Mouse (Mus musculus) neural tube, embryonic 13.5 days (tissue): ENCODE data around the gene Cd8b1. TPM values are rescaled to one million over a fixed set of nuclear protein-coding genes. Genes with fewer than 3 reads are reported as not detected.

Experiments
- ATAC-seq: fragments of 200-750 bp; cut with Nextera tagmentation; 2 replicates; pipeline ENCODE4 v1.8.0; 2017; ENCODE audit warnings: low read depth, mild to moderate bottlenecking, moderate TSS enrichment, moderate library complexity
- H3K27ac ChIP-seq: fragments of 300-500 bp; sonication (generic); replicated peaks from 2 replicates; pipeline ENCODE4 v1.5.1; 2015; ENCODE audit warnings: moderate library complexity, mild to moderate bottlenecking, inconsistent platforms
- H3K27me3 ChIP-seq: fragments of 300-500 bp; sonication (generic); 2 replicates; pipeline ENCODE4 v1.6.1; 2015; ENCODE audit warnings: mild to moderate bottlenecking, inconsistent platforms
- H3K36me3 ChIP-seq: fragments of 300-500 bp; sonication (generic); 2 replicates; pipeline ENCODE4 v1.6.1; 2015; ENCODE audit warnings: mild to moderate bottlenecking, inconsistent platforms
- H3K4me1 ChIP-seq: fragments of 300-500 bp; sonication (generic); replicated peaks from 2 replicates; pipeline ENCODE4 v1.6.1; 2015; ENCODE audit warnings: inconsistent platforms
- H3K4me2 ChIP-seq: fragments of 300-500 bp; sonication (generic); 2 replicates; pipeline ENCODE4 v1.6.1; 2015; ENCODE audit warnings: inconsistent platforms, mild to moderate bottlenecking, moderate library complexity
- H3K4me3 ChIP-seq: fragments of 300-500 bp; sonication (generic); 2 replicates; pipeline ENCODE4 v1.5.1; 2015; ENCODE audit warnings: mild to moderate bottlenecking, inconsistent platforms
- H3K9ac ChIP-seq: fragments of 300-500 bp; sonication (generic); 2 replicates; pipeline ENCODE4 v1.6.1; 2015; ENCODE audit warnings: moderate library complexity, mild to moderate bottlenecking, inconsistent platforms
- H3K9me3 ChIP-seq: fragments of 300-500 bp; sonication (generic); 2 replicates; pipeline ENCODE4 v1.6.1; 2016; ENCODE audit warnings: inconsistent platforms
- WGBS: fragments of 180-500 bp; shearing (Covaris S2); methylation state at CpG from one replicate; pipeline ENCODE4 v1.1.7; 2015; 5-methylcytosine and 5-hydroxymethylcytosine counted together
- polyA plus RNA-seq: library from polyadenylated mRNA; unstranded; fragments of >200 nt; fragmentation: Nextera tagmentation; extraction: Ambion mirVana; gene quantifications from 2 replicates; pipeline ENCODE4 v1.2.1, GENCODE M21; 2015

Gene Cd8b1
- polyA plus RNA-seq, result not detected in 2 replicates

- no peaks in the 10 kb centered on the region for H3K4me1 ChIP-seq
- H3K36me3 ChIP-seq, result no peaks in the 10 kb centered on the region
- H3K9me3 ChIP-seq, result no peaks in the 10 kb centered on the region
- no peak within 1 kb of the TSS for H3K27ac ChIP-seq
- no peak within 1 kb of the TSS for H3K9ac ChIP-seq
- no peaks in the 10 kb centered on the region for H3K27me3 ChIP-seq
- ATAC-seq, result no peak
- 89% methylated on average over 7 of the region's 7 CpGs for WGBS
- H3K4me3 ChIP-seq, result no peak within 1 kb of the TSS
- H3K4me2 ChIP-seq, result no peak within 1 kb of the TSS
Observed at GRCm38 (mm10) chr6:71322491-71322921, at the start of gene Cd8b1. Cd8b1 (plus strand) TSS chr6:71322788.

GRCm38 (mm10) chr6:71273715-71274114 is 48.9 kb upstream of the Cd8b1 start:
- no peak for ATAC-seq
- no peak overlapping the region for H3K4me2 ChIP-seq
- peaks cover 18% of the 10 kb centered on the region for H3K4me1 ChIP-seq
- no peak overlapping the region for H3K4me3 ChIP-seq
- H3K27ac ChIP-seq, result no peak overlapping the region
- H3K36me3 ChIP-seq, result no peaks in the 10 kb centered on the region
- no peaks in the 10 kb centered on the region for H3K27me3 ChIP-seq
- H3K9ac ChIP-seq, result no peak overlapping the region
- H3K9me3 ChIP-seq, result no peaks in the 10 kb centered on the region
- WGBS, result 89% methylated on average over 1 of the region's 1 CpGs

DNA sequence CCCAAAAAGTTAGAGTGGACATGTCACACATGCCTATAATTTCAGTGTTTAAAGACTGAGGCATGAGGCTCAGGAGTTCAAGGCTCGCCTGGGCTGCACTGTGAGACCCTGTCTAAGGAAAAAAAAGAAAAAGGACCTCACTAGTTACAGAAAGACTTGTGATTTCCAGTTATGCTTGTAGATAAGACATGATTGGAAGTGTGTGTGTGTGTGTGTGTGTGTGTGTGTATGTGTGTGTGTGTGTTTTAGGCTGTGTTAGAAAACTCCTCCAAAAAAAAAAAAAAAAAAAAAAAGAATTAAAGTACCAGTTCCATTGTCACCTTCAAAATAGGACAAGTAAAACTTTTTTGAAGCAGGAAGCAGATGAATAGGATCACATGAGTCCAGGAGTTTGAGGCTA is 48.0 kb upstream of the Cd8b1 start:
- no peak overlapping the region for H3K4me3 ChIP-seq
- H3K9ac ChIP-seq, result no peak overlapping the region
- H3K9me3 ChIP-seq, result no peaks in the 10 kb centered on the region
- H3K36me3 ChIP-seq, result no peaks in the 10 kb centered on the region
- no peak overlapping the region for H3K4me2 ChIP-seq
- H3K4me1 ChIP-seq, result peaks cover 18% of the 10 kb centered on the region
- 95% methylated on average over 1 of the region's 1 CpGs for WGBS
- H3K27me3 ChIP-seq, result no peaks in the 10 kb centered on the region
- ATAC-seq, result no peak
- no peak overlapping the region for H3K27ac ChIP-seq

GRCm38 (mm10) chr6:71279418-71279817 is 43.2 kb upstream of the Cd8b1 start:
- Histone ChIP-seq H3K4me3 (no peak overlapping the region), H3K27ac (no peak overlapping the region), H3K27me3 (no peaks in the 10 kb centered on the region), H3K9ac (no peak overlapping the region), H3K9me3 (no peaks in the 10 kb centered on the region), H3K36me3 (peaks cover 6% of the 10 kb centered on the region), H3K4me2 (no peak overlapping the region), H3K4me1 (no peaks in the 10 kb centered on the region)
- 74% methylated on average over 1 of the region's 1 CpGs for WGBS
- ATAC-seq, result no peak

- H3K9me3 ChIP-seq, result no peaks in the 10 kb centered on the region
- no peak for ATAC-seq
- WGBS, result 88% methylated on average over 14 of the region's 14 CpGs
- H3K4me1 ChIP-seq, result no peaks in the 10 kb centered on the region
- H3K36me3 ChIP-seq, result no peaks in the 10 kb centered on the region
- no peak overlapping the region for H3K9ac ChIP-seq
- H3K27me3 ChIP-seq, result no peaks in the 10 kb centered on the region
- no peak overlapping the region for H3K27ac ChIP-seq
- H3K4me3 ChIP-seq, result no peak overlapping the region
- no peak overlapping the region for H3K4me2 ChIP-seq
Observed at GRCm38 (mm10) chr6:71293509-71293908, 29.1 kb upstream of the Cd8b1 start.

GRCm38 (mm10) chr6:71295303-71295702 is 27.3 kb upstream of the Cd8b1 start:
- Histone ChIP-seq H3K36me3 (no peaks in the 10 kb centered on the region), H3K4me1 (no peaks in the 10 kb centered on the region), H3K9me3 (no peaks in the 10 kb centered on the region), H3K9ac (no peak overlapping the region), H3K27me3 (no peaks in the 10 kb centered on the region), H3K27ac (no peak overlapping the region), H3K4me2 (no peak overlapping the region), H3K4me3 (no peak overlapping the region)
- 77% methylated on average over 6 of the region's 6 CpGs for WGBS
- ATAC-seq, result no peak

GRCm38 (mm10) chr6:71298051-71298450 is 24.5 kb upstream of the Cd8b1 start:
- no peak for ATAC-seq

DNA sequence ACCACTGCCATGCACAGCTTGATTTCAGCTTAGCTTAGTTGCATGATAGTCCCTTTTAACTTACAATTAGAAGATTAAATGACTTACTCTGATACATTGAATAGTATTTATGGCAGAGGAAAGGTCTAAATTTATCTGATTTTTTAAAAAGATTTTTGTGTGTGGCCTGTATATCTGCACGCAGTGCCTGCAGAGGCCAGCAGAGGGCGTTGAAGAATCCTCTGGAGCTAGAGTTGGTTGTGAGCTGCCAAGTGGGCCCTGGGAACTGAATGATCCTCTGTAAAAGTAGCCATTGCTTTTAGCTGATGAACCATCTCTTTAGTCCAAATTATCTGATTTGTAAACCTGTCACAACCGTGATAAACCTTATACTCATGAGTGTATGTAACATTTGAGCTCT is 23.8 kb upstream of the Cd8b1 start:
- Histone ChIP-seq H3K4me2 (no peak overlapping the region), H3K9me3 (no peaks in the 10 kb centered on the region), H3K4me3 (no peak overlapping the region), H3K27ac (no peak overlapping the region), H3K9ac (no peak overlapping the region), H3K27me3 (no peaks in the 10 kb centered on the region), H3K36me3 (no peaks in the 10 kb centered on the region), H3K4me1 (no peaks in the 10 kb centered on the region)
- WGBS, result 34% methylated on average over 3 of the region's 3 CpGs
- no peak for ATAC-seq

More at GRCm38 (mm10) chr6:71298051-71298450, 24.5 kb upstream of the Cd8b1 start:
- H3K4me3 ChIP-seq, result no peak overlapping the region
- no peaks in the 10 kb centered on the region for H3K9me3 ChIP-seq
- H3K9ac ChIP-seq, result no peak overlapping the region
- no peak overlapping the region for H3K27ac ChIP-seq
- no peaks in the 10 kb centered on the region for H3K4me1 ChIP-seq
- H3K4me2 ChIP-seq, result no peak overlapping the region
- H3K27me3 ChIP-seq, result no peaks in the 10 kb centered on the region
- 80% methylated on average over 2 of the region's 2 CpGs for WGBS
- H3K36me3 ChIP-seq, result no peaks in the 10 kb centered on the region

DNA sequence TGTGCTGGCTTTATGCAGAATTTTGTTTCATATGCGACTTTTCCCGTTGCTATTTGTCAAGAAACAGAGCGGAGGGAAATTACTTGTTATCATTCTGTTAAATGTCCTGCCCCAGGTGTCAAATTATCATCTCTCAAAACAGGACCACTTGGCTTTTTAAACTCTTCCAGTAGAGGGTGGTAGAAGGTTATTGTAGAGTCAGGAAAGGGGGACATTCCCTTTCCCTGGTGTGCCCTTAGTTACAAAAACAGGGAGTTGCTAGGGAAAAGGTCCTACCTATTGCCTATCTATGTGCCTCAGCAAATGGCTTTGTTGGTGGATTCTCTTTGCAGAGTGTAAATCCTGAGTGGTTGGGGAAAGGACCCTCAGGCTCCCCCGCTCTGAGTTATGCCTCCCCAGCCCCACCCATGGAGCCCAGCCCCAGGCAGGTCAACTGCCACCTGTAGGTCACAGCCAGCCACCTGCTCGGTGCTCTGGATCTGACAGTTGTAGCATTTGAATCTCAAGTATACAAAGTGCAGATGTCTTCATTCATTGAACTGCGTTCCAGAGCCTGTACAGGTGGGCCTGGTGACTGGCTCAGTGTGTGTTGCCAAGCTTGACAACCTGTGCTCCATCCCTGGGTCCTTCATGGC is 20.4 kb upstream of the Cd8b1 start:
- 68% methylated on average over 6 of the region's 6 CpGs for WGBS
- H3K9ac ChIP-seq, result no peak overlapping the region
- no peak overlapping the region for H3K4me3 ChIP-seq
- H3K36me3 ChIP-seq, result no peaks in the 10 kb centered on the region
- H3K4me2 ChIP-seq, result no peak overlapping the region
- no peak overlapping the region for H3K27ac ChIP-seq
- no peaks in the 10 kb centered on the region for H3K27me3 ChIP-seq
- no peaks in the 10 kb centered on the region for H3K4me1 ChIP-seq
- no peaks in the 10 kb centered on the region for H3K9me3 ChIP-seq
- ATAC-seq, result no peak

- H3K27ac ChIP-seq, result no peak overlapping the region
- no peaks in the 10 kb centered on the region for H3K27me3 ChIP-seq
- 91% methylated on average over 8 of the region's 8 CpGs for WGBS
- no peak overlapping the region for H3K4me2 ChIP-seq
- H3K4me3 ChIP-seq, result no peak overlapping the region
- H3K9me3 ChIP-seq, result no peaks in the 10 kb centered on the region
- no peaks in the 10 kb centered on the region for H3K36me3 ChIP-seq
- H3K9ac ChIP-seq, result no peak overlapping the region
- no peak for ATAC-seq
- H3K4me1 ChIP-seq, result no peaks in the 10 kb centered on the region
Observed at GRCm38 (mm10) chr6:71307486-71307885, 15.1 kb upstream of the Cd8b1 start.

GRCm38 (mm10) chr6:71321826-71322283 is 733 bp upstream of the Cd8b1 start, which contains the start of gene Smyd1:
Smyd1 (minus strand) TSS chr6:71322233.
- WGBS, result 80% methylated on average over 3 of the region's 3 CpGs
- Histone ChIP-seq H3K9ac (no peak within 1 kb of the TSS), H3K27ac (no peak within 1 kb of the TSS), H3K27me3 (no peaks in the 10 kb centered on the region), H3K4me1 (no peaks in the 10 kb centered on the region), H3K4me3 (no peak within 1 kb of the TSS), H3K36me3 (no peaks in the 10 kb centered on the region), H3K4me2 (no peak within 1 kb of the TSS), H3K9me3 (no peaks in the 10 kb centered on the region)
- ATAC-seq, result no peak

GRCm38 (mm10) chr6:71324816-71325215 is 2.2 kb downstream of the Cd8b1 start:
- H3K9me3 ChIP-seq, result no peaks in the 10 kb centered on the region
- no peaks in the 10 kb centered on the region for H3K4me1 ChIP-seq
- ATAC-seq, result no peak
- H3K27ac ChIP-seq, result no peak overlapping the region
- H3K4me3 ChIP-seq, result no peak overlapping the region
- no peak overlapping the region for H3K9ac ChIP-seq
- H3K27me3 ChIP-seq, result no peaks in the 10 kb centered on the region
- H3K4me2 ChIP-seq, result no peak overlapping the region
- H3K36me3 ChIP-seq, result no peaks in the 10 kb centered on the region
- 81% methylated on average over 9 of the region's 9 CpGs for WGBS

DNA sequence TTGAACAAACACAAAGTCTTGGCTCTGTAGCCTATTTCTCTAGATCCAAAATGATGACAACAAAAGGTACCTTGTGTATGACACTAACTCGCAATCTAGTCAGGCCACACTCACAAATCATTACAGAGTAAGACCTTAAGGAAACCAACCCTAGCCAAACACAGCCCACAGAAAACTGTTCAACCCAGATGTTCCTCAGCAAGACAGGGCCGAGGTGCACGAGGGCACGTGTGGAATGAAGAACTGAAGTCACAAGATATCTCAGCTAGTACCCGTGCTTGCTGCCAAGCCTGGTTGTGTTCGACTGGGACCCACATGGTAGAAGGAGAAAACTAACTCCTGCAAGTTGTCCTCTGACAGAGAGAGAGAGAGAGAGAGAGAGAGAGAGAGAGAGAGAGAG is 7.3 kb downstream of the Cd8b1 start:
- Histone ChIP-seq H3K9ac (no peak overlapping the region), H3K4me2 (no peak overlapping the region), H3K9me3 (no peaks in the 10 kb centered on the region), H3K27me3 (no peaks in the 10 kb centered on the region), H3K36me3 (no peaks in the 10 kb centered on the region), H3K27ac (no peak overlapping the region), H3K4me3 (no peak overlapping the region), H3K4me1 (no peaks in the 10 kb centered on the region)
- 86% methylated on average over 6 of the region's 6 CpGs for WGBS
- no peak for ATAC-seq
